Mouse (Mus musculus) intestine, embryonic 15.5 days (tissue): Measurements from ENCODE around the gene Soat2. TPM values are rescaled to one million over a fixed set of nuclear protein-coding genes. Genes with fewer than 3 reads are reported as not detected.

Experiments used
- polyA plus RNA-seq: library from polyadenylated mRNA; unstranded; fragments of >200 nt; fragmentation: Nextera tagmentation; extraction: Ambion mirVana; gene quantifications from 2 replicates; pipeline ENCODE4 v1.2.1, GENCODE M21; 2015

The Soat2 gene
- polyA plus RNA-seq, 1 experiment from 2014 or later: 12.0 TPM

Other genes starting within 250 kb of the Soat2 start
- 0.85 and 1.2 TPM in 2 replicates for gene Krt4, start 225.8 kb upstream of the Soat2 start, polyA plus RNA-seq
- 0.13 and 0.15 TPM in 2 replicates for gene Krt79, start 210.2 kb upstream of the Soat2 start, polyA plus RNA-seq
- 0.05 and 0.25 TPM in 2 replicates for gene Krt78, start 196.2 kb upstream of the Soat2 start, polyA plus RNA-seq
- 775 and 835 TPM in 2 replicates for gene Krt8, start 146.0 kb upstream of the Soat2 start, polyA plus RNA-seq
- gene Krt18, start 122.3 kb upstream of the Soat2 start, polyA plus RNA-seq: 263 and 305 TPM in 2 replicates
- 122 and 124 TPM in 2 replicates for gene Eif4b, start 76.8 kb upstream of the Soat2 start, polyA plus RNA-seq
- gene Tns2, start 50.1 kb upstream of the Soat2 start, polyA plus RNA-seq: 28.2 and 31.8 TPM in 2 replicates
- 20.7 and 24.3 TPM in 2 replicates for gene Spryd3, start 14.3 kb upstream of the Soat2 start, polyA plus RNA-seq
- gene Igfbp6, start 6.2 kb upstream of the Soat2 start, polyA plus RNA-seq: 10.9 and 12.7 TPM in 2 replicates
- gene Zfp740, start 52.7 kb downstream of the Soat2 start, polyA plus RNA-seq: 41.3 and 44.1 TPM in 2 replicates
- gene Csad, start 54.2 kb downstream of the Soat2 start, polyA plus RNA-seq: 45.8 and 49.3 TPM in 2 replicates
- 10.8 and 12.9 TPM in 2 replicates for gene Itgb7, start 81.4 kb downstream of the Soat2 start, polyA plus RNA-seq
- 15.8 and 16.5 TPM in 2 replicates for gene Rarg, start 107.0 kb downstream of the Soat2 start, polyA plus RNA-seq
- gene Gm9918, start 120.0 kb downstream of the Soat2 start, polyA plus RNA-seq: 0.08 and 0.14 TPM in 2 replicates
- 66.2 and 67.9 TPM in 2 replicates for gene Mfsd5, start 128.9 kb downstream of the Soat2 start, polyA plus RNA-seq
- 18.3 and 19.7 TPM in 2 replicates for gene Espl1, start 145.7 kb downstream of the Soat2 start, polyA plus RNA-seq
- gene Pfdn5, start 175.6 kb downstream of the Soat2 start, polyA plus RNA-seq: 306 and 309 TPM in 2 replicates
- gene Myg1, start 181.2 kb downstream of the Soat2 start, polyA plus RNA-seq: 77.8 and 88.4 TPM in 2 replicates
- gene Aaas, start 200.2 kb downstream of the Soat2 start, polyA plus RNA-seq: 58.2 and 62.7 TPM in 2 replicates
- 0.59 and 0.68 TPM in 2 replicates for gene Sp7, start 216.7 kb downstream of the Soat2 start, polyA plus RNA-seq